Mouse (Mus musculus) lung, postnatal 36 days (tissue): ENCODE data around the gene Timp3.

ENCODE experiments used
- DNase-seq: peaks from one replicate; pipeline ENCODE4 v3.0.0; 2022; ENCODE audit warnings: mixed read lengths

Timp3 gene

DNA sequence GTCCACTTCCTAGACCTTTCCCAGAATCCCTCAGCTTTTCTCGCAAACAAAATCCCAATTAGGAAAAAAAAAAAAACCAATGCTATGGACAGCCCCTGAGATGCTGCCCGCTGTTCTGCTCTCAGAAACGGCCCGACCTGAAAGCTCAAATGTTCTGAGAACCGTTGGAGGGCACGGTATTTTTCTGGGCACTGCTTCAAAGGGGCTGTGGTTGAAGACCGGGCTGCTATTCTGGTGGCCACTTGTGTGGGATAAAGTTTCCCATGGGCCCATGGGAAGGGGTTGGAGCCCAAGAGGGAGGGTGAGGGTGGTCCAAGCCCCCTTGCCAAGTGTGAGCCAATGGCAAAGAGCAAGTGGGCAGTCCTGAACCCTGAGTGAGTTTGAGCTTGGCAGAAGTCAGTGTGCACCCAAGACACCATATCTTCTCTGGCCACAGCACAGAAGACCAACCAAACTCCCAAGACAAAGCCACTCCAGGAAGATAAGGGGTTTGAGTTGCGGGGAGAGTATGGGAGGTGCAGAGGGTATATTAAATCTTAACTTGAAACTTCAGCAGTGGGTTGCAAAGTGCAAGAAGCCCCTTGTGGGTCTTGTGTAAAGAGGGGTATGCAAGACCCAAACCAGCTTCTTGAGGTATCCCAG lies 29.2 kb downstream of the Timp3 start:
- no peak for DNase-seq

DNA sequence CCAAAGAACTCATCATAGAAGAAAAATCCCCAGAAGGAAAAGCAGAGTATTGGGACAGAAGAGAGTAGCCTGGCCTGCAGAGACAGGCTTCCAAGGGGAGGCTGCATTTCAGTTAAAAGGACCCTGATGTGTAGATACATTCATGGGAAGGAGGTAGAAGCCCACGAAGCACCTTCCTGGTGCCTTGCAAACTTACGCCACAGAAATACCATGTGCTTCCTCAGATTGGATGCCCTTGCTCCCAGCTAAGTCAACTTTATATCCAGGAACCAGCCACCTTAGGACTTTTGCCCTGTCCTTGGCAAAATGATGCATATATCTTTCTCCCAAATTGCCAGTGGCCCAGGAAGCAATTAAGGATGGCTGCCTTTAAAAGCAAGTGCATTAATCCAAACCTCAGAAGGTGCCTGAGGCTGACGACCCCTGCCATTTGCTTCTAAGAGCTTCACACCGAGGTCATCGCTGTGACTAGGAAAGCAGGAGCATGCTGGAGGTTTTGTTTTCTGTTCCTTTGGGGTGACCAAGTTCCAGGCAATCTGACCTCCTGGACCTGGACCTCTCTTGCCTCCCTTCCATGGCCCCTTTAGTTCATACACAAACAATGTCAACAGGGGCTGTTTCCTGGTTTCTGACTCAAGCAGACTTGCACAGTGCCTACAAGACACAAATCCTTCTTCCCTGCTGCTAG lies 31.0 kb downstream of the Timp3 start:
- no peak for DNase-seq

DNA sequence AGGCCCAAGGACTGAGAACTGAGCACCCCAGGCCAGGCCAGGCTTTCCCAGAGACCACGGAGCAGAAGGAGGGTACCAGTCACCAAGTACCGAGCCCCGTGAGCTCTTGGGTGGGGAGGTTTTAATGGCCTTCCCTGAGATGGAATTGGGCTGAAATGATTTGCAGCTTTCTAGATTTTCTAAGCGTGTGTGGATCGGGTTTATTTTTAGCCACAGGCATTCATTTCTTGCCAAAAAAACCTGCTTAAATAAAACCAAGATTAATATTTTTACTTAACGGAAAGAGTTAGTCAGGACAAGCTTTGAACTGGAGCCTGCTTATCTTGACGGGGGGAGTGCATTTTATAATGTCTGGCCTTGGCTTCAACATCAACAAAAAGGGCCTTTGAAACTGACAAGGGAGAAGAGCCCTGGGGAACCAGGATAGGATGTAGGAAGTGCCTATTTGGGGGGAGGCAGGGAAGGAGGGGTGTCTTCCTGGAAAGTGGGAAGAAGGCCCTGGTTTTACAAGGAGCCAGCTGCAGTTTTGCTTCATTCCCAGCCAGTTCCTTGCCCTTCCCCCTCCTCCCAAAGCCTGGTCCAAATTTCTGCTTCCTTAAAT lies 31.6 kb downstream of the Timp3 start:
- DNase-seq, result peak; percentile 26

DNA sequence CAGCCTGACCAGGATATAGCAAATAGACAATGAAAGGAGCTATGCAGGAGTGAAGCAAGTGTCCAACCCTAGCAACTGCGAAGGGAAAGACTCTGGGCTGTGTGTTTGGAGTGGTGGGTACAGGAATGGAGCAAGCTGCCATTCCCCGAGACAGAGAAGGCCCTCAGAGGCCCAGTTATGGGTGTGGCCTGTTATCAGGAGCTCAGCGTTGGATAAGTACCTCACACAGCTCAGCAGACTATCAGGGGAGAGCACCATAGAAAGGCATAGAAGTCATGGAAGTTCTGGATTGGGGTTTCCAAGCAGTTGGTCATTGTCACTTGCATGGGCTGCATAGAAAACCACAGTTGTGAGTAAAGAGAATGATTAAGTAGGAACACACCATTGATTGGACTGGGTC lies 32.8 kb downstream of the Timp3 start:
- DNase-seq, result no peak

DNA sequence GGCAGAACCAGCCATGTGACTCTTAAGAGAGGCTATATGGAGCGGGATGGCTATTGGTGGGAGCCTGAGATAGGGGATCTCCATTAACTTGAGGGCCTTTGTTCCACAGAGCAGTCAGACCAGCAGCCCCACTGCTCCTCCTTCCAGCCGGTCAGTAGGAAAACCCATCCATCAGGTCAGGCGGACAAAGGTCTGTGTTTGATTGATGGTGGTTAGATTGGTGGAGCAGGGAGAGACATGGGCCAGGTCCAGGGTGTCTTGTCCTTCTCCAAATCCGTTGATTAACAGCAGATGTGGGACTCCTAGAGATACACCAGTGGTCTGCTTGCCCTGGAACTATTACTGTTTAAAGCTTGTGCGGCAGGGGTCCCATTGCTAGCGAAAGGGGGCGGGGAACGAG lies 34.4 kb downstream of the Timp3 start:
- no peak for DNase-seq

DNA sequence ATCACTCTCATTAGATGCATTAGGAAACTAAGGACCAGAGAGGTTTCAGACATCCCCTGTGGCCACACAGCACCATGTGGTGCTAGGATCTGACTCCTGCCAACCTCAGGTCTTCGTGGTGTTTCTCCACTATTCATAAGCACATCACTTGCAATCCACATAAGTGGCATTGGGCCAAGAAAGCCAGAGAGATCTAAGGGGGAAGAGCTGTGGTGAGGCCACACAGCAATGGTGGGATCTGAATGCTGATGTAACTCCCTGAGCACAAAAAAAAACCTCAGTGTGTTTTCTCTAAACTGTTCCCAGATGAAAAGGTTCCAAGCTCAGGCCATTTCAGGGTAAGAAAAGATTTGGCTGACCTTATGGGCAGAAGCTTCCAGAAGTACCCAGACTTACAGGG lies 36.3 kb downstream of the Timp3 start:
- peak; percentile 45 for DNase-seq

DNA sequence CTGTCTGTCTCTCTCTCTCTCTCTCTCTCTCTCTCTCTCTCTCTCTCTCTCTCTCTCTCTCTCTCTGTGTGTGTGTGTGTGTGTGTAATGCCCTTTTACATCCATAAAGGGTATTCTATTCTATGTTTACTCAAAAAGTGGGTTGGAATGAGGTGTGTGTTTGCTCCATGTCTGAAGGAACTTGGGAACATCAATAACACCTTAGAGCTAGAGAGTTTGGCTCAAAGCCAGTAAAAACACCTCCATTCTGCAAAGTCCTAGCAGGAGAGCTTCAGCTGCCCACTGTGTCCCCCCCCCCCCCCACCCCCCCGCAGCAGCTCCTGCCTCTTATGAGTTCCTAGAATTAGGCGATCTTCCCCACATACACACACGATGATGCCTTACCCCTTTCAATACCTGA lies 37.1 kb downstream of the Timp3 start:
- DNase-seq, result peak; percentile 42

DNA sequence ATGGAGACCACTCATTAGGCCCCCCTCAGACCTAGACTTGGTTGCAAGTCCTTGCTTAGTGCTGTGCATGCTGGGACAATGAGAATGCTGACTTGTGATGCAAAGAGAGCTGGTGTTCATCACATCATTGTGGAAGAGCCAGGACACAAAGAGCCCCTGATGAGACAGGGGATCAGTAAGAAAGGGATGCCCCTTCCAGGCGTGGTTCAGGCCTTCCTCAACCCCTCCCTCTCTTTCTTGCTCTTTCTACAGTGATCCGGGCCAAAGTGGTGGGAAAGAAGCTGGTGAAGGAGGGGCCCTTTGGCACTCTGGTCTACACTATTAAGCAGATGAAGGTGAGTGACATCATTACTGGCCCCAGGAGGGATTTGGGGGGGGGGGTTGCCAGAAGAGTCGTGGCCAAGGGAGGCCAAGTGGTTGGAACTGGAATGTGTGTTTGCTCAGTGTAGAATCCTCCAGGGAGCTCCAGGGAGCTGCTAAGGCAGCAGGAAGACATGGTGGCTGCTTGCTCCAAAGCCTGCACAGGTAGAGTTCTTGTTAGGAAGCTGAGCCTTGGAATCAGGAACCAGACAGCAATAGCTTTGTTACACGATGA lies 38.0 kb downstream of the Timp3 start:
- no peak for DNase-seq

DNA sequence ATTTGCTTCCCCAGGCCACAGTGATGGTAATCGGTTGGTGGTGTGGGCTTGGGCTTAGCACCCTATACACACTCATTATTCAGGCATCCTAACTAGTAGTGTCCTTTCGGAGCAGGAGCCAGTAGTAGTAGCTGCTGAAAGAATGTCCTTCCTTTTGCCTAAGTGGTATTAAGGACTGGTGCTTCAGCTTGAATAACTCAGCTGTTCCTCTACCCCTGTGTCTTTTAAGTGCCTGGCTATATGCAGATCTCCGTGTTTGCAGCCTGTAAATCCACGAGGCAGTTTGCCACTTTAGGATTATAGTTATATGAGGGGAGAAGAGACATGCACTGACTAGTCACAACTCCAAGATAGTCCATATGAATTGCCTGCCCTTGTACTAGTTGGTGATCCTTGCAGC lies 38.9 kb downstream of the Timp3 start:
- no peak for DNase-seq

DNA sequence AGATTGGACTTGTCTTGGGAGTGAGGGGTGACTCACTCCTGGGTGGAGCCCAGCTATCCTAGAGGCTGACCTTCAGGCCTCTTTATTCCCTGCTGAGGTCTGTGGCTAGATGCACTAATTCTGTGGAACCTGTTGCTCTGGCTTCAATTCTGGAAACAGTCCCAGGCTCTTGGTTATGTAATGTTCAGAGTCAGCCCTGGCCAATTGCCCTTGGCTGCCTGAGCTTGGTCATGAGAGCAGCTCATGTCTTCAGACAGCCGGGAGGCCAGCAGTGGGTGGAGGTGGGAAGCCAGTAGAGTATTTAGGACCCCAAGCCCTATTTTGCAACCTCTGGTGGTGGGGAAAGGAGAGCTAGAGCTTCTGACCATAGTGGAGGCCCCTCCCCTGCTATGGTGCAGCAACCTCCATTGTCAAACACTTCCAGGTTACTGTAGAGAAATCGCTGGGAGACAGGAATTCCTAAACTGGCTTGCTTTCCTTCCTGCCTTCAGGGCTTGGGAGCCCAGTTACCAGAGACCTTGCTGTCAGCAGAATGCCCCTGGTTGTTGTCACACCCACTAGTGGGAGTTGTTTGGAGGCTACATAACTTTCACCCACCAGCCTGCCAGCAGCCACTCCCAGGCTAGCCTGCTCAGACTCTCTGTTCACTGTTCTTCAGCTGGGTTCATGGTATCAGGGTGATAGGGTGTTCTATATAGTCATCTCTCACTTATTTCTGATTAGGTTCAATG lies 39.6 kb downstream of the Timp3 start:
- peak; percentile 97 for DNase-seq

DNA sequence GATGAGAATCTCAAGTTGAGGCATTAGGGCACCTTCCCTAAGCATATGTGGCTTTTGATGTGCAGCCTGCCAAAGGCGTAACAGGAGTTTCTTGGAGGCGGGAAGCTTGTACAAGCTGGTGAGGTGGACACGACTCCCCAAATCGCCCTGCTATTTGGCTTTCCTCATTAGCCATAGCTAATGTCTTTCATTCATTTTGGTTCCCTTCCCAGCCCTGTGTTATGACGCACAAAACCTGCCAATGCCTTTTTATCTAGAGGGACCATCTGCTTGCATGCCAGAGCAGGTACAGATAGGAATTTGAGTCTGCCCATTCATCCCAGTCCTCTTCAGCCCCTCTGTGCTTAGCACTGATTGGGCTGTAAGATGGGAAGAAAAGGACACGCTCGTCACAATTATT lies 40.2 kb downstream of the Timp3 start:
- no peak for DNase-seq

DNA sequence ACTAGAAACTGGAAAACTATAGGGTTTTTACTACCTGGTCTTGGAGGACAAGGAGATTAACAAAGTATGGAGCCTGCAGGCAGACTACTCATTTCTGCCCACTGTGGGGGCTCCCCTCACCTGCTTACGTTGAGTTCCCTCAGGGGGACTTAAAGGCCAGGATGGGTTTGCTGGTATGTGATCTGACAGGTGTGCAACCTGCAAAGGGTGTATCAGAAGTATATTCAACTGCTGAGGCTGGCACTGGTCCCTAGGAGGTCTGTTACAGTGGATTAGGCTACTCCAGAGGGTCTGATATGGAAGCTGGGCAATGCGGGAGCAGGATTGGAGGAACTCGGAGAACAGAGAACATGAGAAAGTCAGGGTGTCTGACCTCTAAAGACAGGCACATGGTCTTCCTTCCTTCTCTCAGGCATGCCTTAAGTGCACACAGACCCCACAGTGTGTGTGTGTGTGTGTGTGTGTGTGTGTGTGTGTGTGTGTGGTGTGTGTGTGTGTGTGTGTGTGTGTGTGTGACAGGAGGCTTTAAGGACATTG lies 40.9 kb downstream of the Timp3 start:
- DNase-seq, result peak; percentile 20

DNA sequence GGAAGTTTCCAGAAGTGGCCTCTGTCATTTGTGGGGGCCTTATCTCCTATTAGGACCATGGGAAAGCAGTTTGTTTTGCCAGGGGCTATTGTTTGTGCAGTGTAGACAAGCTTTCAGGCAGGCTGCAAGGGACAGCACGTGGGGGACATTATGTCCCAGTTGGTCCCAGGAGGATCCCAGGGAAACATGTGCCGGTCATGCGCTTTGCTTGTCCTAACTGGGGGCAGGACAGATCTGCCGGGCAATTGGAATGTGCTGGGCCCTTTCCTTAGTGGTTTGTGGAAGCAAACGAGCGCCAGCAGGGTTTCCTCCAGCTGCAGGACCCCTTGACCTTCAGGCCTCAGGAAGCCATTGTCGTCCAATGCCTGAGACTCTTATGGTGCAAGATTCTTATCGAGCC lies 41.4 kb downstream of the Timp3 start:
- peak; percentile 82 for DNase-seq

DNA sequence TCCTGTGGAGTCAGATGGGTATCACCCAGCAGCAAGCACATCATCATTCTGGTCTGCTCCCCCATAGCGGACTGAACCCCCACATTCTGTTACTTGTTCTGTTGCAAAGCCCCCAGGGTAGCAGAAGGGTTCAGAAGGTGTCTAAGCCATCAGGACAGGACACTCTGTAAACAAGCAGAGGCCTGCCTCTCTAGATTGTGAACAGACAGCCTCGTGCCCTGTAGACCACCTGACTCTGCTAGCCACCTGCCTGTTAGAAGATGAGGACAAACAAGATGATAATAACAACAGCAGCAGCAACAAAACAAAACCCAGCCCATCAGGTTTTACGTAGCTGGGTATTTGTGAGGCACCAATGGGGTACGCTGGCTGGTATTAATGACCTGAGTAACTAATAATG lies 42.0 kb downstream of the Timp3 start:
- DNase-seq, result no peak

DNA sequence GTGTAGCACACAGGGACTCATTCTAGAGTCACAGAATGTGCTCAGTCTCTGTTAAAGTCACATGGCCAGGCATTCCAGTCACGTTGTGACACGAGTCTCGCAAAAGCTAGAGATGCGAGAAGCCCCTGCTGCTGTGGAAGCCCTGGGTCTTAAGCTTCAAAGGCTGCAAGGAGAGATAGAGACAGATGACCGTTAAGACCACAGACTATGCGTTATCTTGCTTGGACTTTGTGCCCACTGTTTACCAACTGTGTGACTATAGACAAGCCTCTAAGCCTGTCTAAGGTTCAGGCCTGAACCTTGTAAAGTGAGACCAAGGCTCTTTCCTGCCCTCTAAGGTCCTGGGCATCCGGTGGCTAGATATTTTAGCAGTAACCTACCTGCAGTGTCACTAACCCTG lies 42.5 kb downstream of the Timp3 start:
- no peak for DNase-seq

DNA sequence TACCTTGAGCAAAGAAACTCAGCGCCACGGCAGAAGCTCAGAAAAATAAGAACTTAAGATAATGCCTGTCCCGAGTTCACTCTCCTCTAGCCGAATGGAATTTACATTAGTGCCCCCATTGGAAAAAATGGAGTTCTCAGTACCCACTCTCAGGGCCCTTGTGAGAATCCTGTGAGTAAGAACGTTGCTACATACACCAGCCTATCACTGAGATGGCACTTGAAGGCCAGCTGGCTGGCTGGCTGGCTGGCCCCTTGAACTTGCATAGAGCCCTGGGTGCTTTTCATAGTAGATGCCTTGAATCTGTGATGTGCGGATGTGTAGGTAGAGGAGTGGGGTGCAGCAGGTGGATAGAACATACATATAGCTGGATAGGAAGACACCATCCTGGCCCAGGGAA lies 43.2 kb downstream of the Timp3 start:
- peak; percentile 33 for DNase-seq

DNA sequence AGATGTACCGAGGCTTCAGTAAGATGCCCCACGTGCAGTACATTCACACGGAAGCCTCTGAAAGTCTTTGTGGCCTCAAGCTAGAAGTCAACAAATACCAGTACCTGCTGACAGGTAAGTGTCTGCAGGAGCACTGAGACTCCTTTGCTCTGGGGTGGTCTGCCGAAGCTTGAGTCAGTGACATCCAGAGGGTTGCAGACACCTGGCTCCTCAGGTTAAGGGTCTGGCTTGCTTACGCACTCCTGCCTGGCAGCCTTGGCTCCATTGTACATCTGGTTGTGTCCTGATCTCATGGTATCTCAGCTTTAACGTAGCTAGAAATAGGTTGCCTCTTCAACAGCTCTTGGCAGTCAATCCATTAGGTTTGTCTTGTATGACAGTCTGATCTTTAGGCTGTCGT lies 43.8 kb downstream of the Timp3 start:
- no peak for DNase-seq

DNA sequence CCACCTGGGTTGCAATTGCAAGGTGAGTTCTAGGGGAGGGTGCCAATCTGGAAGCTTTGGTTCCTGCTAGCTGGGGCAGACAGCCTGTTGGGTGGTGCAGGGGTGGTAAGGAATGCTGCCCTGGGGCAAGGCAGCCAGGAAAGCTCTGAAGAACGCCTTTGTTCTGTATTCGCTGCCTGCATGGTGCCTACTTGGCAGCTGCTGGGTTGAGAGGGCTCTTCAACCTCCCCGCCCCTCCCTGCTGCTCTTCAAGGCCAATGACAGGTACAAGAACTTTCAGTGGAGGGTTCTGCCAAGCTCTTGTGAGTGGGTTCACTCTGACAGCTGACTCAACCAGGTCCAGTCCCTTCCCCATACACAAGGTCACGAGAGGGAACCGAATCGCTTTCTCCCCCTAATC lies 44.5 kb downstream of the Timp3 start:
- peak; percentile 81 for DNase-seq

DNA sequence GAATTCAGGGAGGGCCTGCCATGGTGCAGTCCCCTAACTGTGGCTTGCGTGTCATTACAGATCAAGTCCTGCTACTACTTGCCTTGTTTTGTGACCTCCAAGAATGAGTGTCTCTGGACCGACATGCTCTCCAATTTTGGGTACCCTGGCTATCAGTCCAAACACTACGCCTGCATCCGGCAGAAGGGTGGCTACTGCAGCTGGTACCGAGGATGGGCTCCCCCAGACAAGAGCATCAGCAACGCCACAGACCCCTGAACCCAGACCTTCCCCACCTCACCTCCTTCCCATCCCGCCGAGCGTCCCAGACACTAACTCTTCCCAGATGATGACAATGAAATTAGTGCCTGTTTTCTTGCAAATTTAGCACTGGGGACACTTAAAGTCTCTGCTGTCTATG lies 45.5 kb downstream of the Timp3 start:
- no peak for DNase-seq

DNA sequence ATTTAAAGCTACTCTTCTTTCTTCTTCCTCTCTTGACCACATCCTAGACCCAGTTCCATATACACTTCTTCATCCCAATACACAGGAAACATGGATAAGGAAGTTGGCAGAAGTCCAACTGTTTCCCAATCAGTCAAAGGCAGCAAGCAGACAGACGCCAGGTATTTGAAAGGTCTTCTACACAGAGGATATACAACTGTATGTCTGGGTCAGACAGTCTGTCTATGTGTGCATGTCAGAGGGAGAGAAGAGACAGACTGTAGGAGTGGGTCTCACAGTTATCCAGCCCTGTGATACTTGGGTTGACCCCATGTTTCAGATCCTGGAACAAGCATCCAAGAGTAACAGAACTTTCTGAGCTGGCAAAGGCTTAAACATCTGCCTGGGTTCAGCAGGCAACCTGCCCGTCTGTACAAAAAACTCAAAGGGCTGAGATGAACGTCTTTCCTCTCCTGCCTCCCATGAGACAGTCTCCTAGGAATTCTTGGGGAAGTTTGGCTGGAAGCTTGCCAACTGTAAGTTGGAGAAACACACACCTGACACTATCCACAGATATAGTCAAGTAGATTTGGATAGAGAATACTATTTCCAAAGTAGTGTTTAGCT lies 46.2 kb downstream of the Timp3 start:
- DNase-seq, result peak; percentile 79

DNA sequence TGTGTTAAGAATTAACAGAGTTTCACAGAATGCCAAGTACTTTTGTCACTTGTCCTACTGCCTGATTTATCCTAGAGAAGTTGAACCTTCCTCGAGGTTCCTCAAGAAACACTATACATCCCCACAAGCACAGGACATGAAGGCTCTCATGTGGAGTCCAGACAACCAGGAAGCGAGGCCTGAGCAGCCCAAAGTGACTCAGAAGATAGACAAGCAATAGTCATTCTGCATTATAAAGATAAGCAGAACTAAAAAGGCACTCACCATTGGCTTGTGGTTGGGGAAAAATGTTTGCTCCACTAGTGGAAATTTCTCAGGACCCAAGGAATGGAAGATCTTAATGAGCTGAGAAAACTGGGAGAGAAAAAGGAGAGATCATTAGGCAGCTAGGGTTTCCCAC lies 51.1 kb downstream of the Timp3 start:
- DNase-seq, result no peak

DNA sequence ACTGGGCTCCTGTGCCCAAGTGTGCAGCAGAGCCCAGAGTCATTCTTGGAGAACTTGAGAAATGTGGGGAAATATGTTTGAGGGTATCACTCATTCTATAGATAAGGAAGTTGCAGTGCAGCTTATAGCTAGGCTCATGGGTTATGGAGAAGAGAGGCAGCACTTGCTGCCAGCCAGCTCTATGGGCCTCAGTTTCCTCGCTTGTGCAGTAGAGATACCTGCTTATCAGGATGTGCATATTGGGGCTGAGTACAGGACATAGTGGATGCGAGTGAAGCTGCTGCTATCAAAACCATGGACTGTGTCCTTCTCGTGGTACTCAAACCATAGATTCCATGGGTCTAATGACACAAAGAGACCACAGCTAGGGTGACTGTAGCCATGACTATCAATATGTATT lies 52.3 kb downstream of the Timp3 start:
- no peak for DNase-seq
